In genomic region chr5:43037592-43037991, GRCm38 (mm10) we compare ENCODE assay signal across 11 mouse cellular contexts.
DNase-seq lines count a peak whose midpoint lies in the region; ATAC-seq and TF ChIP-seq lines count a peak whose summit lies in the region.
"Had no signal": no experiment of that assay in that cellular context is flagged by ENCODE, and none has a peak within 500 bp of the region (broad histone marks: within the 10 kb centered on the region; RNA-seq: fewer than 3 reads in every experiment).

No protein-coding gene starts in this region.

- no peaks in the 10 kb centered on the region for H3K4me1 ChIP-seq in lung, adult 2 months (ENCODE audit: control insufficient read depth, insufficient read depth, low read length)
- H3K4me1 ChIP-seq: hindbrain, embryonic 12.5 days; midbrain, embryonic 12.5 days; stomach, embryonic 15.5 days had no signal

- WGBS in lung, adult 2 months, result 45% methylated on average over 3 of the region's 3 CpGs

- TF ChIP-seq CTCF in lung, adult 2 months (IDR thresholded peaks at IDR 0.05; ENCODE audit: insufficient read depth, low read length), result no peak

- ATAC-seq in granulocyte monocyte progenitor cell, adult 5-6 weeks (replicated peaks; ENCODE audit: poor library complexity, severe bottlenecking), result peak; percentile 90

- H3K4me3 ChIP-seq in lung, adult 2 months (replicated peaks; ENCODE audit: extremely low read depth, low read depth, low read length), result no peak overlapping the region
- H3K4me3 ChIP-seq: hindbrain, embryonic 12.5 days; left cerebral cortex, adult 2 months; midbrain, embryonic 12.5 days; stomach, embryonic 15.5 days had no signal

- DNase-seq in urinary bladder, postnatal 14 days (ENCODE audit: low spot score), result peak; percentile 18
- no peak for DNase-seq in urinary bladder, postnatal 25 days (ENCODE audit: low spot score)
- DNase-seq in lung, adult 2 months, result peak; percentile 38
- no peak for DNase-seq in T-cell, adult 2 months (ENCODE audit: low spot score)
- DNase-seq in heart, adult 8-10 months (ENCODE audit: low spot score), result no peak
- no peak for DNase-seq in left cerebral cortex, adult 11 months (ENCODE audit: low spot score)

- TF ChIP-seq POLR2A in lung, adult 2 months (IDR thresholded peaks at IDR 0.05; ENCODE audit: borderline replicate concordance, extremely low read depth, low read depth, low read length), result no peak

Comparison
In these comparisons a context has a peak if more than half of its experiments do, and no peak if none do; other contexts are left out.
1. DNase-seq: peak in urinary bladder, postnatal 14 days (single experiment) and lung, adult 2 months (single experiment); none in urinary bladder, postnatal 25 days (single experiment), T-cell, adult 2 months (single experiment), heart, adult 8-10 months (single experiment) and left cerebral cortex, adult 11 months (single experiment).